Mouse (Mus musculus): ENCODE results near the gene Casc1.

The Casc1 gene

GRCm38 (mm10) chr6:145202432-145203125, 8.2 kb downstream of the Casc1 start:
- no peak for DNase-seq (ENCODE audit: low spot score)

DNA sequence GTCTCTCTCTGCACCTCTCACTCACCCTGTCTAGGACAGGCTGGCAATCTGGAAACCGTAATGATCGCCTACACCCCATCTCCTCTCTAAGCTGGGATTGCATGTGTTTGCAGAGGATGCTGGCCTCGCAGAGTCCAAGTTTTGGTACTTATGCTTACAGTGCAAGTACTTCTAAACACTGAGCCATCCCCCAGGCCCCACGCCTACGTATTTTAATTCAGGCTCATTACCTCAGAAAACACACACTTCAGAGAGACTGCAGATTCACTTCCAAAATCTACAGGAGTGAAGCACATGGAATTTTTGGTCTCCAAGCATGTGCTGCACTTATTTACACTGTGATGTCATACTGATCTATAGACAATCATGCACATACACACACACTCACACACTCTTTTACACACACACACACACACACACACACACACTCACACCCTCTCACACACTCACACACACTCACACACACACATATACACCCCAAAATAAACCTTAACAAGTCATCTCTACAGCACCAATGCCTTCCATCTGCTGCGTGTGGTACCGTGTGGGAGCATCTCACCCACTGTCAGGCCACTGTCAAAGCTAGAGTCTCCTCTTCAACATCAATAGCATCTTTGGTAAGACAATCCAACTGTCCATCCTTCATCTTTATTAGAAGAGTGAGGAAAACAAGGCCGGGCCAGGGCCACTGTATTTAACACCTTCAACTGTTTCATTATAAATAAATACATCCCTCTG, 12.7 kb downstream of the Casc1 start:
- no peak for DNase-seq (ENCODE audit: low spot score)

DNA sequence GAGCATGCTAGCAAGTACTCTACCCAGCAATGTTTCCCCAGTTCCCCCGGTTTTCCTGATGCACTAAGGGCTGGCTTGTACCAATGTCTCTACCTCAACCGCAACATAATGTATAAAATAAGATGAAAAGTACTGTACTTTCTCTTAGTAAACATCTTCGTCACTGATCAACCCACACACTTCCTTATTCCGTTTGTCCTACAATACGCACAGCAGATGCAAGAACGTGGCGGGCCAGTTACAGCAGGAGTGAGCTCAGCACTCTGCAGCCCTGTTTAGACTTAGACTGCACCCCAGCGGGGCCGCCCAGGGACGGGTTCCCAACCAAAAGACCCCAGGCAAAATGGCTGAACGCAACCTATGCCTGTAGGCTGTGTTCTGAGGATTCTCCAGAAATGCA, 17.4 kb downstream of the Casc1 start:
- DNase-seq (ENCODE audit: low spot score), result no peak

GRCm38 (mm10) chr6:145193038-145193437, 17.8 kb downstream of the Casc1 start:
- no peak for DNase-seq (ENCODE audit: low spot score)

- peak; percentile 26 for DNase-seq (ENCODE audit: low spot score)
These were observed 23.4 kb downstream of the Casc1 start for GRCm38 (mm10) chr6:145187093-145188088.

DNA sequence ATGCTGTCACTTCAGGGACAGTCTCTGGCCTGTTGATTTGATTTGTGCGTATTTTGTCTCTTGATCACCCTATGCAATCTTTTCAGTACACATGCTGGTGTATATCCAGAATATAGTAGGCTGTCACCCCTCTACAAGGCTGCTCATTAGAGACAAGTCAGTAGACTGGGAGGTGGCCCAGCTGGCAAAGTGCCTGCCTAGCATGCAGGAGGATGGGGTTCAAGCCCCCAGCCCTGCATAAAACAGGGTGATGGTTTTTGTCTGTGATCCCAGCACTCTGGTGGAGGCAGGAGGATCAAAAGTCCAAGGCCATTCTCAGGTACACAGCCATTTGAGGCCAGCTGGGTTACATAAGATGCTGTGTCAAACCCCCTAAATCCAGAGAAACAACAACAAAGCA, 24.7 kb downstream of the Casc1 start:
- no peak for DNase-seq (ENCODE audit: low spot score)

GRCm38 (mm10) chr6:145182044-145182443, 28.8 kb downstream of the Casc1 start:
- no peak for DNase-seq (ENCODE audit: low spot score)

GRCm38 (mm10) chr6:145179665-145180064, 31.1 kb downstream of the Casc1 start:
- DNase-seq (ENCODE audit: low spot score), result peak; percentile 34

DNA sequence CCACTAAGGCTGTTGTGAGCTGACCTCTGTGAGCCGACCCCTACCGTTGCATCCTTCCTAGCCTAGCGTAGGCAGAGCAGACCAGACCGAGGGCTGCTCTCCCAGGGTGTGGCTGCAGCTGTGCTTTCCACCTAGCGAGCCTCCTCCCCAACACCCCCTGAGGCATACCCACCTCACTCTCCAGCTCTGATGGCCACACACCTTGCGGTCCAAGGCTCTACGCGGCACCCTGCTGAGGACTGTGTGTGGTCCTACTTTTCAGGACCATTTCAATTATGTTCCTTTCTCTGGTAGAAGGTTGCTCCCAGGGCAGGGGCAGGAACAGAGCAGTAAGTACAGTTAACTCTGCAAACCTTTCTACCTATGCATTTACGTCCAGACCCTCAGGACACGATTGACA, 34.3 kb downstream of the Casc1 start:
- no peak for DNase-seq (ENCODE audit: low spot score)

DNA sequence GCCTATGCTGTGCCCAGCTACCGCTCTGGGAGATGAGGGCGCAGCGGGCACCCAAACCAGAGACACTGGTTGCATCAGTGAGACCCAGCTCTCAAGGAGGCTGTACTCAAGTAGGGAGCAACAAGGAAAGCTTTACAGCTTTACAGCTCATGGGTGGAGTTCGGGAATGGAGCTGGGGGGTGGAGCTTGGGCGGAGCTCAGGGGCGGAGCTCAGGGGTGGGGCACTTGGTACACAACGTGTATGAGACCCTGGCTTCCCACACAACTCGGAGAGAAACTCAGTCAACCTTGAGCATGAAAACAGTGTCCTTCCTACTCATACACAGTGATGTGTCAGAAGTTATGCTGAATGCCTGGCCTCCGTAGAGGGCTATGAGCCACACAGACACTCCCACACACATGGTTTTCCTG, 35.2 kb downstream of the Casc1 start:
- no peak for DNase-seq (ENCODE audit: low spot score)

GRCm38 (mm10) chr6:145173781-145174191, 37.0 kb downstream of the Casc1 start:
- DNase-seq (ENCODE audit: low spot score), result no peak

- DNase-seq (ENCODE audit: low spot score), result no peak
These were observed 38.8 kb downstream of the Casc1 start for GRCm38 (mm10) chr6:145171892-145172606.

- no peak for DNase-seq (ENCODE audit: low spot score)
These were observed 50.2 kb downstream of the Casc1 start for GRCm38 (mm10) chr6:145160581-145160980.

GRCm38 (mm10) chr6:145158619-145159018, 52.2 kb downstream of the Casc1 start:
- no peak for DNase-seq (ENCODE audit: low spot score)

GRCm38 (mm10) chr6:145149054-145149453, 61.8 kb downstream of the Casc1 start:
- DNase-seq (ENCODE audit: low spot score), result no peak

- no peak for DNase-seq (ENCODE audit: low spot score)
These were observed 63.1 kb downstream of the Casc1 start for GRCm38 (mm10) chr6:145147716-145148115.

GRCm38 (mm10) chr6:145145173-145145572, 65.6 kb downstream of the Casc1 start:
- no peak for DNase-seq (ENCODE audit: low spot score)

- DNase-seq (ENCODE audit: low spot score), result no peak
These were observed 69.0 kb downstream of the Casc1 start for GRCm38 (mm10) chr6:145141827-145142226.

- DNase-seq (ENCODE audit: low spot score), result no peak
These were observed 70.1 kb downstream of the Casc1 start for GRCm38 (mm10) chr6:145140706-145141105.

GRCm38 (mm10) chr6:145139776-145140475, 70.9 kb downstream of the Casc1 start:
- DNase-seq (ENCODE audit: low spot score), result no peak

DNA sequence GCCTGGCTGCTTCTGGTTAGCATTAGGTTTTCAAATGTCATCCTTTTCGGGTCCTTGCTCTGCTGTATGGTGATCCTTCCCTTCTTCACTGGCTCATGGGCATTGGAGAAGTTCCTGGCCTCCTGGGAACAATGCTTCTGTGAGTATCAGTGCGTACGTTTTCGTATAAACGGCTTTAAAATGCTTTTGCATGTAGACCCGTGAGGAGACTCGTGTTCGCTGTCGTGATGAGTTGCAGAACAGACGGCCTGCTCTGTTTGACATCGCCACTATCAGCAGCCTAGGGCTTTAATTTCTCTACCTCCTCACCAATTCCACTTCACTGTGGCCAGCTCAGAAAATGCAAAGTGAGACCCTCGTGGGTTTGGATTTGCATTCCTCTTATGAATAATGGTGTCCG, 71.6 kb downstream of the Casc1 start:
- no peak for DNase-seq (ENCODE audit: low spot score)

All from c-Kit-positive CD71-positive TER-119-positive erythroid progenitor cells, embryonic 14.5 days (primary cell).